Mouse (Mus musculus) right cerebral cortex, postnatal 36 days (tissue): ENCODE measurements at regions not wholly inside any gene's neighbourhood (a gene's known extent, or its start where the extent isn't known, plus 50 kb on each side); places are given as distances from the start of the nearest gene placed in this dataset.

Experiments used
- DNase-seq, 2 experiments: peaks; one replicate each; pipeline ENCODE4 v3.0.0; 2022; ENCODE audit warnings: low spot score in 2 of 2, mixed read lengths in 1 of 2

DNA sequence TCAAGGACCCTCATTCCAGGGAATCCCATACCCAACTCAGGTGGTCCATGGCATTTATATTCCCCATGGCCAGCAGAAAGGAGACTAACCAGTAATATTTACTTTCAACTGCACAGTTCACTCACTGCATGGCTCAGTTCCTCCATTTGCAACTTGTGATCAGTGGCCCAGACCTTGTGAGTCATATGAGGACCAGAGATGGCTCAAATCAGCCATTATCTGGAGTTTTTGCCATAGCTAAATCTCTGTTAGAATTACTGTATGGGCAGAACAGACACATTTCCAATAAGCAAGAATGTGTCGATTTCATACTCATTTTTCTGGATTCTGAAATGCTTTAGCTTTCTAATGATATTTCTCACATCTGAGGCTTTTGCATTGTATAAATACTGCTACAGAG lies 894.4 kb upstream of the Lrrc6 start:
- no peak for DNase-seq

DNA sequence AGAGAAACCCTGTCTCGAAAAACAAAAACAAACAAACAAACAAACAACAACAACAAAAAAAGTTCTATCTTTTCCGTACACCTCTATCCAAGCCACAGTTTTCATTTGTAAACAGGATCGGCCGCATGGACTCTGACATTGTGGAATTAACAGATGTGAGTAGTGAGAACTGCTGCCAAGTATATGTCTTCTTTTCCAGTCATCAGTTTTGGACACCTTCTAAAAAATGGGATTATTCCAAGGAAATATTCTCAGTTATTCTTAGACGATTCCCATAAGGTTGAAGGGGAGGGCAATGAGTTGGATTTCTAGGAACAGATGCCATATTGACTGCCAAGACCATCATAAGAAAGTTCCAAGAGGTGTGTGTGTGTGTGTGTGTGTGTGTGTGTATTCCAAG lies 891.2 kb upstream of the Lrrc6 start:
- DNase-seq, result no peak

- no peak for DNase-seq
Measured at GRCm38 (mm10) chr15:67388514-67388913, 887.8 kb upstream of the Lrrc6 start.

DNA sequence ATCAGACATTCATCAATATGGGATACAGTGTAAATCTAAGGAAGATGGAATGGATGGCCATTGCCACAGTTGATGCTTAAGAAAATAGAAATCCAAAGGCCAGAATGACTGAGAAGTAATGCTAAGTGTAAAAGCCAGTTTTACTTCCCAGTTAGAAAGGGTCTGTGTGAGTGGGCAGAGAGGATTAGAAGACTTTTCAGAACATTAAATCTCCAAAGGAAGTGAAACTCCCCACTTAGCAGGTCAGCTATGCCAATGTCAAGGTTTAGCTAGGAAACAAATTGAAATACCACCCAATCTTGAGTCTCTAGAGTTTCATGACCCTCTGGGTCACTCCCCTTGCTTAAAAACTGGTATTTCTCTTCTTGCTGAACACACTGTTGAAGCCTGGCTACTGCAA lies 886.2 kb upstream of the Lrrc6 start:
- no peak for DNase-seq

DNA sequence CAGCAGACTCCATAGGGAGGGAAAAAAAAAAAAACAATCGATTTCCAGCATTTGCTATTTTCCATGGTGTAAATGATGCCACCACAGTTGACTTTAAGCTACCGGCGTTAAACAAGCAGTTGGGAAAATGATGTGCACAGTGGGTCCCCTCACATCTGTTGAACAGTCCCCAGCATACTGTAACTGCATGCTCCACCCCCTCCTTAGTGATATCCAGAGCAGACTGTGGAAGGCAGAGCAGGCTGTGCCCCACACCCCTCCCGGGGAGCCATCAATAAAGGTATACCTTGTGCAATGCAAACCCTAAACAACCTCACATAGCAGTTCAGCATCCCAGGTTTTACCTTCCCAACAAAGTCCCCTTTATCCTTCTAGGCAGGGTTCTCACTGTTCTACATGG lies 872.9 kb upstream of the Lrrc6 start:
- DNase-seq, result no peak

GRCm38 (mm10) chr15:67373030-67373429 lies 872.3 kb upstream of the Lrrc6 start:
- no peak for DNase-seq

GRCm38 (mm10) chr15:67364099-67364756 lies 863.5 kb upstream of the Lrrc6 start:
- DNase-seq, result no peak

- no peak for DNase-seq
Measured at GRCm38 (mm10) chr15:67361012-67361571, 860.4 kb upstream of the Lrrc6 start.

- DNase-seq, result peak; percentile 2 to 8
Measured at GRCm38 (mm10) chr15:67357867-67358266, 857.2 kb upstream of the Lrrc6 start.

- no peak for DNase-seq
Measured at GRCm38 (mm10) chr15:67355334-67355733, 854.6 kb upstream of the Lrrc6 start.

GRCm38 (mm10) chr15:67354598-67355159 lies 854.0 kb upstream of the Lrrc6 start:
- no peak for DNase-seq

DNA sequence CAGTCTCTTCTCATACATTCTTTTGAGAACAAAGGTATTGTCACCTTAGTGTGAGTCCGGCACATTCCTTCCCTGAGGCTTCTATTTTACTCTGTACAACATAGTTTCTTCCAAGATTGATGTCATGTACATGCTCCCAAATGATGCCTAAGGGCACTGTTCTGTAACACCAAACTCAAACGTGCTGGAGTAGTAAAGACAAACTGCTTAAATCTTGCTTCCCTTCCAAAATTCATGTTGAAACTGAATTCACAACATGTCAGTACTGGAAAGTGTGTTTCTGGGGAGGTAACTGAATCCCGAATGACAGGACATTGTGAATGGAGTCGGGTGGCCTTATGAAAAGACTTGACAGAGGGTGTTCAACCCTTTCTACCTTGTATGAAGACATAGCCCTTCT lies 848.8 kb upstream of the Lrrc6 start:
- no peak for DNase-seq

DNA sequence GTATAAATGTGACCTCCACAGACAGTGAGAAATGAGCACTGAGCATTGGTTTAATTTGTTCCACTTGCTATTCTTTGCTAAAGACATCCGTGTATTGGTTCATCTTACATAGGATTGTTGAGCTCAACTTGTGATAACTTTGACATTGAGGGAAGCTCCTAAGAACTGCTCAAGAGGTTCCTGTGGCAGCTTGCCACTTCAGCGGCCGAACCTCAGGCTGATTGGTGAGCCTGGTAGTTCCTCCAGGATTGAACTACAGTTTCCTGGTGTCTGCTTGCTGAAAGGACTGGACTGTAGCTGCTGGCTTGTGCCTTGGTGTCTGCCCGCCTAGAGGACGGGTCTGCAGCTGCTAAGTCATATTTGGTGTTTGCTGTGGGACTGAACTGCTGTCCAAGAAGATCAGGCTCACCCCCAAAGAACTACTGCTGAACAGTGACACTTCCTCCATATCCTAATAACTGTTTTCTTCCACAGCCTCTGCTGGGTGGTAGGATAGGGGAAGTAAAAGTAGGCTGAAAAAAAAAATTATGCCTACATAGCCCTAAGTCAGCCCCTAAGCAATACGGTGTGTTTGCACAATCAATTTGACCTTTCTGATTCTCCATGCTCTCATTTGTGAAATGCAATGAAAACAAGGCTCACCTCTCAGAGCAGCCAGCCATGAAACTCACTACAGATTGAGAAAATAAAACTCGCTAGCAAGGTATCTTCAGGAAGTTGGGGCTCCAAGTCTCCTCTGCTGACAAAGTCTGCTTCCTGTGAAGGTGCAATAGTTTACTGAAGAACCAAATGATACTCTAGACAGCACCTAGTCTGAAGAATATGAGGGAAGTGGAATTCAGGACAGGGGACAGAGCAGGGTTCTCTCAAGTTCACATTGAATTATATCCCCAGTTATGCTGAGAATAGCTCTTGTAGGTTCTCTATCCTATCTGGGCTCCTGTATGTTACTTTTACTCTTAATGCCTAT lies 844.8 kb upstream of the Lrrc6 start:
- no peak for DNase-seq

DNA sequence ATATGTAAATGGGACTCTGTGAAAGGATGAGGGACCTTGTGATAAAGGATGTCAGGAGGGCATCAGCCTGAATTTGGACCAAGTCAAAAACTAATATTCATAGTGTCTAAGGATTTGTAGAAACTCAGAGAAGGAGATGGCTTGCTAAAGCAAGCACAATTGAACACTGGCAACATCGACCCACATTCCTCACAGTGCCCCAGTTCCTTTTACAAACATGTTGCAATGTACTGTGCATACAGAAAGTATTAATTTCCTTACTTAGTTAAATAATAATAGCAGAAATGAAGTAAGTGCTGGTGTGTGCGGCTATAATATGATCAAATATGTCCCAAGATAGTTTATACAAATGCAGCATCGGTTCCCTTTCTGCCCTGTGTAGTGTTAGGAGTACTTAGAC lies 841.3 kb upstream of the Lrrc6 start:
- DNase-seq, result no peak

GRCm38 (mm10) chr15:67337040-67337395 lies 836.3 kb upstream of the Lrrc6 start:
- DNase-seq, result no peak

GRCm38 (mm10) chr15:67336294-67337039 lies 835.8 kb upstream of the Lrrc6 start:
- no peak for DNase-seq

- DNase-seq, result no peak
Measured at GRCm38 (mm10) chr15:67332521-67332920, 831.8 kb upstream of the Lrrc6 start.

DNA sequence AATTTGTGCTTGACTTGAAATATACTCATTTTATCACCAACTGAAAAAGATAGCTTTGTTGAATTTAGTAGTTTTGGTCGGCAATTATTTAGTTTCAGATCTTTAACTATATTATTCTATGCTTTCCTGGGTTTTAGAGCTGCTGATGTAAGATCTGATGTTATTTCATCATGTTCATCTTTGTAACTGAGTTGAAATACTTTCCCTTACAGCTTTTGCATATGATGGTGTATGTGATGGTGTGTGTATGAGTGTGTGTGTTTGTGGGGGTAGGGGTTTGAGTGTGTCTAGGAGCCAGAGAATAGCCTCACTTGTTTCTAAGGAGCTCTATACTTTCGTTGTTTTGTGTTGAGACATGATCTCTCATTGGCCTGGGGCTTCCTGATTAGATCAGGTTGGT lies 819.6 kb upstream of the Lrrc6 start:
- DNase-seq, result no peak

GRCm38 (mm10) chr15:67315202-67315601 lies 814.5 kb upstream of the Lrrc6 start:
- DNase-seq, result no peak

DNA sequence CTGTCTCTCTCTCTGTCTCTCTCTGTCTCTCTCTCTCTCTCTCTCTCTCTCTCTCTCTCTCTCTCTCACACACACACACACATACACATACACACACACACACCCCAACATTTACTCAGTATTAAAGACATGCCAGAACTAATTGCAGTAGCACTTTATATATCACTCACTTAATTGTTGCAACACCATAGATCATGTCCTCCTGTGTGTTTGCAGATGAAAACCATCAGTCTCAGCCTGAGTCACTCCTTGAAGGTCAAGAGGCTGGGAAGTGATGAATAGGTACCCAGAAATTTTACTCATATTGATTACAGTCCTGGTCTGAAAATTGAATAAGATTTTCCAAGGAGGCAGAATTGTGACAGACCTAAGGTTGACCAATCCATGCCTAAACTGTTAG lies 812.9 kb upstream of the Lrrc6 start:
- DNase-seq, result no peak

GRCm38 (mm10) chr15:67305681-67306080 lies 805.0 kb upstream of the Lrrc6 start:
- DNase-seq, result no peak

DNA sequence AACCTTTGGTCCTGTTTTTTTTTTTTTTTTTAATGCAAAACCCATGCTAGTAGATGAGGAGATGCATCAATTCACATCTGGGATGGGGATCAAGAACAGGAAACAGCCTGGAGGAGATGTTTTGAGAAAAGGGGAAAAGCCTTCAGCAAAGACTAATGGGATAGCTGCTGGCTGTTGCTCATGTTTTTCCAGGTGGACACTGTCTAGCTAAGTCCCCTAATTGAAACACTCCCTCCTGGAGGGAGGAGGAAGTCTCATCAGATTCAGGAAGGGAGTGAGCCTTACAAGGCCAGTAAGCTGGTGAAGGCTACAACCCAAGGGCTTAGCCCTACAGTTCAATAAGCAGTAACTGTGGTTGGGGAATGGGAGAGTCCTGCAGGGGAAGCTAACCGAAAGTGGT lies 803.1 kb upstream of the Lrrc6 start:
- no peak for DNase-seq
